Mouse (Mus musculus) inflammation-experienced regulatory T-cells, adult 16 weeks (primary cell): Measurements from ENCODE around the gene Nlrp5. TPM values are rescaled to one million over a fixed set of nuclear protein-coding genes. Genes with fewer than 3 reads are reported as not detected.

ENCODE experiments used
- polyA plus RNA-seq: library from polyadenylated mRNA; unstranded; fragments of 100-300 nt; shearing (Covaris generic); gene quantifications from one replicate; pipeline ENCODE4 v1.2.1, GENCODE M21; 2017

The Nlrp5 gene
- polyA plus RNA-seq = not detected

DNA sequence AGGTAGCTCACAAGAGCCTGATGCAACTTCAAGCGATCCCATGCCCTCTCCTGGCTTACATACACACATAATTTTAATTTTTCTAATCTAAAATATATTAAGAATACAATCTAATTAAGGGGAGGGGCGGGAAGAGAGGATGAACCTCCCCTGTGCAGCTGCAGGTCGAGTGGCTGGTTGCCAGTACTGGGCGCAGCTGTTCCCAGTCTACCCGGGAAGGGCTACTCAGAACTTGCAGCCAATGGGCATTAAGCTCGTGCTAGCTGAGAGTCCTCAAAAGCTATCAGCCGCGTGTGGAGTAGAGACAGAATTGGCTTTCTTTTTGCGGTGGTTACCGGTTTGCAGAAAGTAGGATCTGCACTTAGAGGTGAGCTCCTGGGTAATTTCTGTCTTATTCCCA is at the start of gene Nlrp5:
Nlrp5 (plus strand) TSS at position 301 of the 400 bp plus-strand sequence.

Other genes starting within 250 kb of the Nlrp5 start
- gene Gm10662, start 241.4 kb upstream of the Nlrp5 start, polyA plus RNA-seq = not detected
- gene Vmn1r165, start 168.6 kb upstream of the Nlrp5 start, polyA plus RNA-seq = not detected
- gene Vmn1r166, start 134.2 kb upstream of the Nlrp5 start, polyA plus RNA-seq = not detected
- not detected for gene Gm6902, start 107.0 kb upstream of the Nlrp5 start, polyA plus RNA-seq
- not detected for gene Nlrp4e, start 84.7 kb upstream of the Nlrp5 start, polyA plus RNA-seq
- gene Vmn1r167, start 121.3 kb downstream of the Nlrp5 start, polyA plus RNA-seq = not detected
- not detected for gene Vmn1r168, start 153.8 kb downstream of the Nlrp5 start, polyA plus RNA-seq
- gene Vmn1r169, start 189.6 kb downstream of the Nlrp5 start, polyA plus RNA-seq = not detected
- not detected for gene Vmn1r170, start 220.3 kb downstream of the Nlrp5 start, polyA plus RNA-seq
- not detected for gene Vmn1r171, start 244.8 kb downstream of the Nlrp5 start, polyA plus RNA-seq